9 mouse cellular contexts compared by ENCODE assay signal in the genomic region with DNA sequence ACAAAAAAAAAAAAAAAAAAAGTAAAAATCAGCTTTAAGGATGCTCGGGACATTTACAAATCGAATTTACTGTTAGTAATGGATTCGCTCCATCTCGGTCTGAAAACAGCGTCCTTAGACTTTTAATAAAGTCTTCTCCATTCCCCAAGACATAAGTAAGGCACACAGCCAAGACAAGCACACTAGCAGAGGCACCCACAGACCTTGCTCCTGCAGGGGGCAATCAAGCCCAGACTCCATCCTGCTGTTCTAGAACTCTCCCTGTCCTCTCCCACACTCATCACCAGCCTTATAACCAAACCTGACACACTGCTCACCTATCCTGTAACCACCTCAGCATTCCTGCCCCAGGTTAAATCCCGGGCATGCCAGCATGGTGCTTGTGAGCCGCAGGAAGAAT. TPM values are rescaled to one million over a fixed set of nuclear protein-coding genes. Genes with fewer than 3 reads are reported as not detected.
DNase-seq lines count a peak whose midpoint lies in the region; ATAC-seq and TF ChIP-seq lines count a peak whose summit lies in the region.
"Had no signal": no experiment of that assay in that cellular context is flagged by ENCODE, and none has a peak within 500 bp of the region (broad histone marks: within the 10 kb centered on the region; RNA-seq: fewer than 3 reads in every experiment).

No protein-coding gene starts in this region.

- H3K9ac ChIP-seq in heart, embryonic 14.5 days (ENCODE audit: low read length): no peak overlapping the region; the same call in 1 of the 2 replicates
- no peak overlapping the region for H3K9ac ChIP-seq in kidney, postnatal 0 days (ENCODE audit: low read depth, low read length)

- H3K27ac ChIP-seq in left cerebral cortex, adult 2 months: peak overlapping the region; percentile 79
- H3K27ac ChIP-seq in heart, embryonic 14.5 days (replicated peaks in 1 of 2; ENCODE audit: control insufficient read depth in 1 of 2, insufficient read depth in 1 of 2, low read depth in 2 of 2, low read length in 2 of 2): peak overlapping the region; percentile 84 to 93
- H3K27ac ChIP-seq in kidney, postnatal 0 days: peak overlapping the region; percentile 73
- H3K27ac ChIP-seq in olfactory bulb, adult 2 months (ENCODE audit: insufficient read depth, low read depth, low read length): peak overlapping the region; percentile 62; the same call in 1 of the 2 replicates
- H3K27ac ChIP-seq: macrophage had no signal

- 70% methylated on average over 7 of the region's 7 CpGs for WGBS in heart, embryonic 14.5 days
- WGBS in kidney, postnatal 0 days: 49% methylated on average over 7 of the region's 7 CpGs
- WGBS in olfactory bulb, adult 2 months: 59% methylated on average over 7 of the region's 7 CpGs

- no peaks in the 10 kb centered on the region for H3K27me3 ChIP-seq in heart, embryonic 14.5 days (ENCODE audit: control insufficient read depth, insufficient read depth, low read length)
- no peaks in the 10 kb centered on the region for H3K27me3 ChIP-seq in kidney, postnatal 0 days (ENCODE audit: insufficient read depth, low read length)

- peak; percentile 26 for TF ChIP-seq CTCF in left cerebral cortex, adult 2 months (IDR thresholded peaks at IDR 0.05)
- TF ChIP-seq CTCF in kidney, postnatal 0 days (IDR thresholded peaks at IDR 0.05; ENCODE audit: low read depth): peak; percentile 54
- TF ChIP-seq CTCF in olfactory bulb, adult 2 months (IDR thresholded peaks at IDR 0.05; ENCODE audit: insufficient read depth, low read depth, low read length): no peak

- intact Hi-C loops in left cerebral cortex, adult 2 months (cut with DNase I): no loop called here
- intact Hi-C loops in left cerebral cortex, postnatal 14 days (cut with DNase I): no loop called here

- no peaks in the 10 kb centered on the region for H3K9me3 ChIP-seq in heart, embryonic 14.5 days (ENCODE audit: control insufficient read depth, low read length)
- no peaks in the 10 kb centered on the region for H3K9me3 ChIP-seq in kidney, postnatal 0 days (replicated peaks; ENCODE audit: low read length)

- ATAC-seq in heart, embryonic 14.5 days (ENCODE audit: insufficient number of reproducible peaks, insufficient read depth, low FRiP score, low read depth): no peak
- no peak for ATAC-seq in kidney, postnatal 0 days (replicated peaks; ENCODE audit: low FRiP score, low read depth)

- peak overlapping the region; percentile 18 for H3K4me2 ChIP-seq in heart, embryonic 14.5 days (ENCODE audit: low read length)
- H3K4me2 ChIP-seq in kidney, postnatal 0 days (ENCODE audit: low read length): no peak overlapping the region

- H3K36me3 ChIP-seq in heart, embryonic 14.5 days (ENCODE audit: control insufficient read depth, insufficient read depth, low read length): no peaks in the 10 kb centered on the region
- H3K36me3 ChIP-seq in kidney, postnatal 0 days (ENCODE audit: insufficient read depth, low read length): no peaks in the 10 kb centered on the region

- H3K4me1 ChIP-seq in heart, embryonic 14.5 days (ENCODE audit: control insufficient read depth in 2 of 2, insufficient read depth in 2 of 2, low read length in 2 of 2): peaks cover 13 to 26% of the 10 kb centered on the region in 2 experiments
- H3K4me1 ChIP-seq in kidney, postnatal 0 days (replicated peaks; ENCODE audit: insufficient read depth, low read length): no peaks in the 10 kb centered on the region
- peaks cover 20% of the 10 kb centered on the region for H3K4me1 ChIP-seq in olfactory bulb, adult 2 months (ENCODE audit: control insufficient read depth, insufficient read depth, low read length)

- TF ChIP-seq POLR2A in olfactory bulb, adult 2 months (IDR thresholded peaks at IDR 0.05; ENCODE audit: insufficient read depth, low read depth, low read length): no peak

- DNase-seq in left cerebral cortex, adult 2 months (ENCODE audit: extremely low spot score in 1 of 2, low spot score in 2 of 2): no peak
- DNase-seq in left cerebral cortex, postnatal 14 days (ENCODE audit: low spot score in 2 of 2): no peak
- peak; percentile 72 for DNase-seq in kidney, postnatal 0 days (ENCODE audit: low spot score)
- DNase-seq in yolk sac, embryonic 10.5 days (ENCODE audit: low spot score): no peak
- DNase-seq in frontal cortex, postnatal 10 days (ENCODE audit: low spot score in 2 of 2): no peak
- no peak for DNase-seq in Muller cell, postnatal 12 days (ENCODE audit: inconsistent ontology term)

- H3K4me3 ChIP-seq in left cerebral cortex, adult 2 months: no peak overlapping the region
- H3K4me3 ChIP-seq in heart, embryonic 14.5 days (ENCODE audit: control insufficient read depth in 1 of 2, insufficient read depth in 1 of 2, low read depth in 1 of 2, low read length in 2 of 2): no peak overlapping the region
- no peak overlapping the region for H3K4me3 ChIP-seq in kidney, postnatal 0 days (replicated peaks; ENCODE audit: low read depth, low read length)
- no peak overlapping the region for H3K4me3 ChIP-seq in olfactory bulb, adult 2 months (ENCODE audit: insufficient read depth, low read depth, low read length)

RNA-seq across cellular contexts. Expression of a gene that starts 52.9 kb away (rescaled TPM):
- total RNA-seq in left cerebral cortex, adult 2 months (2021): 10 to 100 TPM; 58.7 to 60.1 TPM
- total RNA-seq in left cerebral cortex, postnatal 14 days (2021): 10 to 100 TPM; 44.1 to 48.1 TPM
- 3.8 and 4.1 TPM in 2 replicates for polyA plus RNA-seq in heart, embryonic 14.5 days (2014; fragmentation: Nextera tagmentation; extraction: Ambion mirVana)
- 1.1 and 1.4 TPM in 2 replicates for polyA plus RNA-seq in kidney, postnatal 0 days (2015; fragmentation: Nextera tagmentation; extraction: Ambion mirVana)
- 92.0 TPM in 1 of 2 replicates, not detected in the other for polyA plus RNA-seq in olfactory bulb, adult 2 months (2012; ENCODE audit: insufficient read depth, insufficient read length, low replicate concordance, missing spikeins)
- polyA plus RNA-seq: macrophage had no signal
